Mouse (Mus musculus): ENCODE data around the gene Anks3. TPM values are rescaled to one million over a fixed set of nuclear protein-coding genes. Genes with fewer than 3 reads are reported as not detected.

The Anks3 gene
- polyA plus RNA-seq, 1 experiment from 2014 or later = 44.4 TPM

- DNase-seq (ENCODE audit: low spot score) = no peak
- no peak overlapping the region for H3K27ac ChIP-seq
- no peaks in the 10 kb centered on the region for H3K9me3 ChIP-seq
- peaks cover 41% of the 10 kb centered on the region for H3K4me1 ChIP-seq
- WGBS = 91% methylated on average over 6 of the region's 6 CpGs
- H3K36me3 ChIP-seq = peaks cover 3% of the 10 kb centered on the region; the same call in 1 of the 2 replicates
- no peaks in the 10 kb centered on the region for H3K27me3 ChIP-seq (ENCODE audit: insufficient read depth, poor library complexity, severe bottlenecking)
- H3K4me3 ChIP-seq = no peak overlapping the region
Observed at GRCm38 (mm10) chr16:4898881-4899280, 65.1 kb downstream of the Anks3 start.

GRCm38 (mm10) chr16:4897146-4897730 is 66.8 kb downstream of the Anks3 start:
- Histone ChIP-seq H3K4me3 (0 out of 2 replicates have a peak overlapping the region, but pooled peaks have one; percentile 1), H3K27ac (peak overlapping the region; percentile 60), H3K4me1 (peaks cover 35% of the 10 kb centered on the region), H3K27me3 (ENCODE audit: insufficient read depth, poor library complexity, severe bottlenecking) (no peaks in the 10 kb centered on the region), H3K36me3 (peaks cover 4% of the 10 kb centered on the region; the same call in 1 of the 2 replicates), H3K9me3 (no peaks in the 10 kb centered on the region)
- DNase-seq (ENCODE audit: low spot score) = no peak
- 47% methylated on average over 7 of the region's 7 CpGs for WGBS

GRCm38 (mm10) chr16:4896249-4897027 is 67.6 kb downstream of the Anks3 start:
- no peaks in the 10 kb centered on the region for H3K9me3 ChIP-seq
- WGBS = 26% methylated on average over 5 of the region's 5 CpGs
- H3K36me3 ChIP-seq = peaks cover 5% of the 10 kb centered on the region; the same call in 1 of the 2 replicates
- H3K4me1 ChIP-seq = peaks cover 36% of the 10 kb centered on the region
- peak overlapping the region; percentile 60 for H3K27ac ChIP-seq
- H3K4me3 ChIP-seq = 0 out of 2 replicates have a peak overlapping the region, but pooled peaks have one; percentile 1
- no peaks in the 10 kb centered on the region for H3K27me3 ChIP-seq (ENCODE audit: insufficient read depth, poor library complexity, severe bottlenecking)
- DNase-seq (ENCODE audit: low spot score) = no peak

- no peaks in the 10 kb centered on the region for H3K27me3 ChIP-seq (ENCODE audit: insufficient read depth, poor library complexity, severe bottlenecking)
- peaks cover 12% of the 10 kb centered on the region for H3K36me3 ChIP-seq
- WGBS = 66% methylated on average over 7 of the region's 7 CpGs
- H3K27ac ChIP-seq = peak overlapping the region; percentile 12; the same call in 1 of the 2 replicates
- H3K9me3 ChIP-seq = no peaks in the 10 kb centered on the region
- DNase-seq (ENCODE audit: low spot score) = no peak
- peaks cover 50% of the 10 kb centered on the region for H3K4me1 ChIP-seq
- no peak overlapping the region for H3K4me3 ChIP-seq
Observed at GRCm38 (mm10) chr16:4894201-4894908, 69.7 kb downstream of the Anks3 start.

- Histone ChIP-seq H3K4me1 (peaks cover 55% of the 10 kb centered on the region), H3K27me3 (ENCODE audit: insufficient read depth, poor library complexity, severe bottlenecking) (no peaks in the 10 kb centered on the region), H3K27ac (no peak overlapping the region), H3K4me3 (no peak overlapping the region), H3K9me3 (no peaks in the 10 kb centered on the region), H3K36me3 (peaks cover 12% of the 10 kb centered on the region)
- WGBS = 85% methylated on average over 6 of the region's 6 CpGs
- no peak for DNase-seq (ENCODE audit: low spot score)
Observed at GRCm38 (mm10) chr16:4892171-4892570, 71.8 kb downstream of the Anks3 start.

Other genes starting within 250 kb of the Anks3 start
- gene Nmral1, start 244.8 kb downstream of the Anks3 start, polyA plus RNA-seq (2016; fragmentation: Nextera tagmentation; extraction: Ambion mirVana) = 63.3 and 97.6 TPM in 2 replicates
- gene Hmox2, start 237.8 kb downstream of the Anks3 start, polyA plus RNA-seq (2016; fragmentation: Nextera tagmentation; extraction: Ambion mirVana) = 101 and 104 TPM in 2 replicates
- gene Cdip1, start 173.9 kb downstream of the Anks3 start, polyA plus RNA-seq (2016; fragmentation: Nextera tagmentation; extraction: Ambion mirVana) = 121 and 152 TPM in 2 replicates
- 0.44 and 0.59 TPM in 2 replicates for gene 4930562C15Rik, start 128.8 kb downstream of the Anks3 start, polyA plus RNA-seq (2016; fragmentation: Nextera tagmentation; extraction: Ambion mirVana)
- gene Ubald1, start 83.9 kb downstream of the Anks3 start, polyA plus RNA-seq (2016; fragmentation: Nextera tagmentation; extraction: Ambion mirVana) = 29.8 and 31.4 TPM in 2 replicates
- 96.2 and 131 TPM in 2 replicates for gene Mgrn1, start 78.0 kb downstream of the Anks3 start, polyA plus RNA-seq (2016; fragmentation: Nextera tagmentation; extraction: Ambion mirVana)
- 111 and 125 TPM in 2 replicates for gene Nudt16l1, start 25.4 kb downstream of the Anks3 start, polyA plus RNA-seq (2016; fragmentation: Nextera tagmentation; extraction: Ambion mirVana)
- gene Sept12, start 33.6 kb upstream of the Anks3 start, polyA plus RNA-seq (2016; fragmentation: Nextera tagmentation; extraction: Ambion mirVana) = not detected in 2 replicates
- 3.0 and 4.2 TPM in 2 replicates for gene Smim22, start 43.1 kb upstream of the Anks3 start, polyA plus RNA-seq (2016; fragmentation: Nextera tagmentation; extraction: Ambion mirVana)
- 55.5 and 57.4 TPM in 2 replicates for gene Rogdi, start 49.3 kb upstream of the Anks3 start, polyA plus RNA-seq (2016; fragmentation: Nextera tagmentation; extraction: Ambion mirVana)
- gene Glyr1, start 85.7 kb upstream of the Anks3 start, polyA plus RNA-seq (2016; fragmentation: Nextera tagmentation; extraction: Ambion mirVana) = 129 and 130 TPM in 2 replicates
- 13.3 and 15.7 TPM in 2 replicates for gene Ubn1, start 85.9 kb upstream of the Anks3 start, polyA plus RNA-seq (2016; fragmentation: Nextera tagmentation; extraction: Ambion mirVana)
- gene Ppl, start 168.2 kb upstream of the Anks3 start, polyA plus RNA-seq (2016; fragmentation: Nextera tagmentation; extraction: Ambion mirVana) = 2.0 and 2.7 TPM in 2 replicates
- gene Sec14l5, start 182.9 kb upstream of the Anks3 start, polyA plus RNA-seq (2016; fragmentation: Nextera tagmentation; extraction: Ambion mirVana) = not detected in 2 replicates
- gene Nagpa, start 239.8 kb upstream of the Anks3 start, polyA plus RNA-seq (2016; fragmentation: Nextera tagmentation; extraction: Ambion mirVana) = 18.0 and 18.7 TPM in 2 replicates

Data from heart, embryonic 10.5 days (tissue).